Mouse (Mus musculus) cortical plate, adult 2 months (tissue): Measurements from ENCODE around the gene Tle3.

Experiments used
- CTCF ChIP-seq: fragments of 200-500 bp; IDR thresholded peaks from 2 replicates; pipeline ENCODE4 v1.5.1; 2011; ENCODE audit warnings: mild to moderate bottlenecking, control low read depth, low read length; ENCODE audit not compliant: insufficient read depth; ENCODE audit errors: extremely low read depth
- POLR2A ChIP-seq: fragments of 200-500 bp; IDR thresholded peaks from 2 replicates; pipeline ENCODE4 v1.6.1; 2011; ENCODE audit warnings: mild to moderate bottlenecking, low read length, control low read depth; ENCODE audit not compliant: insufficient read depth; ENCODE audit errors: extremely low read depth

DNA sequence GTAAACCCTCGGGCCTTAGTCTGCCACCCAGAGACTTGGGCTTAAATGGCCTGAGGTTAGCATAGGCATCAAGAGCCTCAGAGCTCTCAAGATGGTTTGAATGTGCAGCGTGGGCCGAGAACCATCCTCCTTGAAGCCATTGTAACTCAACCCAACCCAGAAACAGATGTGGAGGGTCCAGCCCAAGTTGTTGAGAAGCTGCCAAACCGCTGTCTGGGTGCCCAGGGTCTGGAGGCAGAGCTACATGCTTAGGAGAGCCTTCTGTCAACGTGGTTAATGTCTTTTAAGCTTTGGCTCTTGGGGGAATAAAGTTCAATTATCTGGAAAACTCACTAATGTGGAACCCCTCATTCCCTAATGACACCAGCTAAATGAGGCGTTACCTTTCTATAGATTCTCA lies 29.9 kb upstream of the Tle3 start:
- TF ChIP-seq POLR2A (no peak), CTCF (no peak)
